Mouse (Mus musculus) 3T3-L1 (cell line): ENCODE data around the gene Lrrc17.
A peak's percentile ranks its signal among the peaks of the same experiment; 100 is the strongest.
"Not testable (repeated sequence)": the region's sequence is repeated elsewhere in the genome, so short reads cannot be mapped to it uniquely, and the experiment has no call there.

Source experiments
- DNase-seq: peaks from one replicate; pipeline ENCODE4 v3.0.0-alpha.2; 2015; ENCODE audit warnings: low read depth, low spot score

Gene Lrrc17

DNA sequence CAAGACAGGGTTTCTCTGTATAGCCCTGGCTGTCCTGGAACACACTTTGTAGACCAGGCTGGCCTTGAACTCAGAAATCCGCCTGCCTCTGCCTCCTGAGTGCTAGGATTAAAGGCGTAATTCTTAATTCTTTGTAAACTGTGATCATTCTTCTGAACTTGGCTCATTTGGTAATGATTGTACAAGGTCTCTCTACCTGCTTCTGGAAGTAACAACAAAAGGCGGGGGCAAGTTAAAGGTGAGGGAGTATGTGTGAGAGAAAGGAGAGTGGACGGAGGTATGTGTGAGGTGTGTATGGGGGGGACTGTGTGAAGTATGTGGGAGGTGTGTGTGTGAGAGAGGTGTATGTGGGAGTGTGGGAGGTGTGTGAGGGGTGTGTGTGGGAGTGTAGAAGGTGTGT is 56.6 kb downstream of the Lrrc17 start:
- no peak for DNase-seq

DNA sequence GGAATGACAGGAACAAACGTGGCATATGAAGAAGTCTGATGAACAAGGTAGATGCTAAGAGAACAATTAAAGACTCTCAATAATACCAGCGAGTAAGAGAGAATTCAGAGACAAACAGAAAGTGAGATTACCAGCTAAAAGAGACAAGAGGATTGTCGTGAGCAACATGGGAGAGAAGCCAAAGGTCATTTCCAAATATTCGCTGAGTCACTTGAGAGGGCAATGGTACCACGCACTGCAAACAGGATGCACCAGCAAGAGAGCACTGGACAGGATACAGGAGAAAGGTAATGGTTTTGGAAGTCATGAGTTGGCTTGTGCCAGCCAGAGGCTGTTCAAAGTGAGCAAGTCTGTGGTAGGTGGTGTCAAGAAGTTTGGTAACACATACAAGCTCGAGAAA is 62.6 kb downstream of the Lrrc17 start:
- peak; percentile 56 for DNase-seq

DNA sequence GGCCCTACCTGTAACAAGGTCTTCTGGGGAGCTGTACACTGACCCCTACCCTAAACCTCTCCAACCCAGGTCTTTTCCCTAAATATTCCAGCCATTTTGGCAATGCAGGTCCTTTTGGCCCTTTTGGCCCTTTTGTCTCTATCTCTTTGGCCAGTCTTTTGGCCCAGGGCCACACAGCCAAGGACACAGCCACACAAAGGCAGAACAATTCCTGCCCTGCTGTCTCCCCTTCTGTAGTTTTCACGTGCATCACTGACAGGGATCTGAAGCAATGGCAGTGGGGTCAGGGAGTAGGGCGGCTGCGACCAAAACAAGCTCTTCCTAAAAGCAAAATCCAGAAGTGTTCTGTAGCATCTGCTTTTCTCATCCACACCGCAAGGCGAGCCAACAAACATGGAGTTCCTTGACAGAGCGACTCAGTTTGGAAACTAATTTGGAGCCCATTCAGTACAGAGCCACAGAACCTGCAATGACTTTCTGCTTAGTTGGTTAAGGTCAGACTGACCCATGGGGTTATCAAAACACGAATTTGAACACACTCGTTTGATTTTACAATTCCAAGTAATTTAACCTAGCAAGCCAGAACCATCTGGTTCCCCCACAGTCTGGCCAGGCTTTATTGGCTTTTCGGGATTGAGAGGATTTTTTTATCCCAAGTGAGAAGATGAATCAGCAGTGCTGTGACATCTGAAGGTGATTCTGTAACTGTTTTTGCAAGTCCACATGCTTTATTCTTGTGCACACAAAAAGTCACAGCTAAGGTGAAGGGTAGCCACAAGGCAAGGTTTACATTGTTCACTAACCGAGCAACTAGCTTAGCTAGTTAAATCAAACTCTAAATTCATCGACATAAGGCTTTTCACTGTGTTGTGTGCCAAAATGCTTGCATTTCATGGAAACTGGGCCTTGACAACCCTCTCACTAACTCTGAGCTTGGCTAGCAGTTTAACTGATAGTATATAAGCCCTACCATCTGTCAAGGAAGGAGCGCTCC is 65.2 kb downstream of the Lrrc17 start:
- DNase-seq: no peak

DNA sequence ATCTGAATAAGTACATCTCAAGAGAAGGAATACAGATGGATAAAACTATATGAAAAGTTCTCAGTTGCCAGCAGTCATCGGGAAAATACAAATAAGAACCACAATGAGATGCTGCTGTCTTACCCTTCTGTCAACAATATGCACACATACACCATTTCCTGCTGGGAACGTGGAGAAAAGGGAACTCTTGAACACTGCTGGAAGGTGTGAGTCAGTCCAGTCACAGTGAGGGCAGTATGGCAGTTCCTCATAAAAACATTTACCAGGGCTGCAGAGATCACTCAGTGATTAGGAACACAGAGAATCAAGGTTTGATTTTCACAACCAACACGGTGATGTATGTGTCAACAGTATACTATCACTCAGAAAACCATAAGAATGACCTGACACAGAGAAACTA is 67.6 kb downstream of the Lrrc17 start:
- DNase-seq: no peak

DNA sequence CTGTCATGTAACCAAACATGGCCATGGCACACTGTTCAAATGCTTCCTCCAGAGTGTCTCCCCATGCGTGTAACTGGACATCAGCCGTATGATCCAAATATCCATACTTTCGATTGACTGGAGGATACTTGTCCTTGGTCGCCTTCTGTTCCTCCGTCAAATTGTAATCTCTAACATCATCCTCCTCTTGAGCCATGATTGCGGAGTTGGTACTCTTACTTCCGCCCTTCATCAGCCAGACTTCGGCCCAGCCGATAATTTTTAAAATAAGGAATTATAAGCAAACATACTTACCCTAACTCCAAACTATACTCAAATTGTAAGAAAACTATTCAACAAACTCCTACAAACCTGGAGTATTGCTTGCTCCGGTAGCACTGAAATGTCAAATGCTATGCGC is 70.9 kb downstream of the Lrrc17 start:
- DNase-seq: not testable (repeated sequence)

DNA sequence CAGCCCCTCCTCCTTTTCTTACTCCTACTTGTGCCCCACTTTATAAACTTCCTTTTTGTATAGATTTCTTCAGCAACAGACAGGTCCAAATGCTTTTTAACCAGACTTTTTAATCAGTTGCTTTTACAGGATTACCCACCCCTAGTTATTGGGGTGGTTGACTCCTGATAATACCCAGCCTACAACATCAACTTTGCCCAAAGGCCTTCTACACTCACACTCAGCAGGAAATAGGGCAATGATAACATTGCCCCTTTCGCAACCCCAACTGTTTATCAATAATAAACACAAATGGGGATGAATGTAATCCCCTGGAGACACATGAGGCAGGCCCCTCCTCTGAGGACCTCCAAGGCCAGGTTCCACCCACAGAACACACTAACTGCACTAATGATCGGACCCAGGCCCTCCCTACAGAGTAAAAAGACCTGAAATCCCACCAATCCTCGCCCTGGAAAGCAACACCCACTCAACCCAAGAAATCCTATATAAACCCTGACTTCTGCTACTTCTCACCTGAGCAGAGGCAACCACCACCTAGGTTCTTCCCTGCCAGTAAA is 73.2 kb downstream of the Lrrc17 start:
- DNase-seq: no peak
